Mouse (Mus musculus) left cerebral cortex, adult 11 months (tissue): Measurements from ENCODE around the gene Adcy9.

Experiments used
- DNase-seq: peaks from one replicate; pipeline ENCODE4 v3.0.0; 2022; ENCODE audit warnings: low spot score

The Adcy9 gene

DNA sequence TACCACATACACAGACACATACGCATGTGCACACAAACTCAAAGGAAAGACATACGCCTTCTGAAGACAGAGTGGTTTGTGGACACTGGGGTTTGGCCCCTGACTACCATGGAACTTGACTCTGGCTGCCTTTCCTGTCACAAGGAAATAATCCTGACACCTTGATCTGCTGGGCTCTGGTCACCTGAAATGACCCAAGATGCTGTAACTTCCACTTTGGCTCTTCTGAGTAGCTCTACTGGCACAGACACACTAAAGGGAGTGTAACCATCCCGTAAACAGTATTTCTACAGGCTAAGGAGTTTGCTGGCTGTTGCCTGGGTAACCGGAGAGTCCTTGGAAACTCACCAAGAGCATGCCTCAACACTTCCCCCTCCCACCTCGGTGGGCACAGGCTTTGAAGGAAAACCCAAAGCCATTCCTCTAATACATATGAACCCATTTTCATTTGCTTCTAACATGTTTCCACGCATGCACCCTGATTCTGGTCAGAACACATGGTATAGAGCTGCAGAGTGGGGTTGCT is 102.2 kb downstream of the Adcy9 start:
- no peak for DNase-seq

DNA sequence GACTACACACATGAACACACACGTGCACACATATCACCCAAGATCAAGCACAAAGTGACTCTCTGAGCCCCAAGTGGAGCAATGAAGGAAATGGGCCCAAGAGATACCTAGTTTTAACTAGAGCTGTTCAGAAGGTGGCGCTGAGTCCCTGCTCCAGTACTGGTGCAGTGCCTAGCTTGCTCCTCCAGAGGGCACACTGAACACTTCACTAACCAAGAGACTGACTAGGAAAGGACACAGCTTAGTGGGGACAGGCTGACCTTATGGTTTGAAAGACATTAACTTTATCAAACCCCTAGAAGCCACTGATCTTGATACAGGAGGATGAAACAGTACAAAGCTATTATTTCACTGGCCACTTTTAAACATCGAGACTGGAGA is 104.2 kb downstream of the Adcy9 start:
- peak; percentile 85 for DNase-seq

DNA sequence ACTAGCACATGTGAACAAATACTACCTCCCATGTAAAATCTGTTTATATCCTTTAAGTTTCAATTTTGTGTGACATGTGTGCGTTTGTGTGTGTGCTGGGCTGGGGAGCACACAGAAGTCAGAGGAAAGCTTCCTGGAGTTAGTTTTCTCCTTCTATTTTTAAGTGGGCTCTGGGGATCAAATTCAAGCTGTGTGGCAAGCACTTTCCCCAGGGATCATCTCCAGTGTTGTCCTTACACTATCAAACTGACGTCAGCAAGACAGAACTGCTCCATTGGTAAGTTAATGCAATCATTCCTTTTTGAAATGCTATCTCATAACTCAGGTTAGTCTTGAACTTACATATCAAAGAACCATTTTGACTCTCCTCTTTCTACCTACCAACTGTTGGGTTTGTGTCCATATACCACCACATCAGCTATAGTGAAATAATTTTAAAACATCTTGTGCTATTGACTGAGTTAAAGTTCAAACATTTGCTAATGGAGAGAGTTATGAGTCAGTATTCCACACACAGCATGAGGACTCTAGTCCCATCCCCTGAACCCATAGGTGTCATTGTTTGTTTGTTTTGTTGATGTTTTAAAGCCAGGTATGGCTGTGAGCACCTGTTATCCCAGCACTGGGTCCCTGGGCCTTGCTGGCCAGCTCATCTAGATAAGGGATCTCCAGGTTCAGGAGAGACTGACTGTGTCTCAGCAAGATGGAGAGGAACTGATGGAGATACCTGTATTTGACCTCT is 104.8 kb downstream of the Adcy9 start:
- DNase-seq = no peak

DNA sequence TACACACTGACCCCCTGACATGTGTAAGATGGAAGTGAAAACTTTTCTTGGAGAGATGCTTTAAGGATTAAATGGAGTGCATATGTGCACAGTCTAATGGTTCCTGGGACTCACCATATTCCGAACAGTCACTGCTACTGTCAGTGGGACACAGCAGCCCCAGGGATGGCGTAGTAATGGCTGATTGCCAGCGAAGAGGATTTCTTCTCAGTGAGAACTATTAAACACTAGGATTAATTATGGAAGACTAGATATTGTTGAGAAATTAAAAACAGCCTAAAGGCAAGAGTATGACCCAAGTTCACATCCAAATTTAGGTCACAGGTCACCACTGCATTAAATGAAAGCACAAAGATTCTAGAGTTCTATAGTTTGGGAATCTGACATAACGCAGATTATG is 105.4 kb downstream of the Adcy9 start:
- no peak for DNase-seq

DNA sequence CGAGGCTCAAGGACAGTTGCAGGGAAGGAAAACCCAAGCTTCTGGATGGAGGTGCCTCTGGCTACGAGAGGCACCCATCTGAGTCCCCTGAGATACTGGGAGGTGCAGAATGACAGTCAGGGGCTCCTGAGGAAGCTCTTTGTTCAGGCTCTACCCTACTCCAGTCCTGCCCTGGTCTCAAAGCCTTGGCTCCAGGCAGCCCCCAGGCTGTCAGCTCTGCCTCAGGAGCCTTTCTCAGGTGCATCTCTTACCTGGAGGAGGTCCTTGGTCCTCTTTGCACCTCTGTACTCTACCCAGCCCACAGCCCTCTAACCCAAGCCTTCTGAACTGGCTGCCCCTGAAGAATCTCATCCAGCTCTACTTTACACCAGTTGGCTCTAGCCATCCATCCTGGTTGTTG is 108.3 kb downstream of the Adcy9 start:
- no peak for DNase-seq

DNA sequence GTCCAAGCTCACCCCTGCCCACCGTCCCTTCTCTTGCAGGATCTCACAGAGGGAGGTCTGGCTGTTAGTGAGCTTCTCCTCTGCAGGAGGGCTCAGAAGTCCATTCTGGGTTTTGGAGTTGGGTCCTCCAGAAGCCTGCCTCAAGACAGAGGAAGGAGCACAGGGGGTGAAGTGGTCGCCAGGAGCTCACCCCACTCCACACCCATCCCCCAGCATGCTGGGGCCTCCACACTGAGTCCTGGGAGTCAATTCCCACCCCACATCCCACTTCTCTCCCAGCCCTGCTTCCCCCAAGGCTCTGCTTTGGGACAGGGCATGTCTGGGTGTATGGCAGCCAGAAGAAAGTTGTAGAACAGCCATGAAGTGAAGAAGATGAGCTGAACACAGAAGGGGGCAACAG is 108.7 kb downstream of the Adcy9 start:
- DNase-seq = no peak

DNA sequence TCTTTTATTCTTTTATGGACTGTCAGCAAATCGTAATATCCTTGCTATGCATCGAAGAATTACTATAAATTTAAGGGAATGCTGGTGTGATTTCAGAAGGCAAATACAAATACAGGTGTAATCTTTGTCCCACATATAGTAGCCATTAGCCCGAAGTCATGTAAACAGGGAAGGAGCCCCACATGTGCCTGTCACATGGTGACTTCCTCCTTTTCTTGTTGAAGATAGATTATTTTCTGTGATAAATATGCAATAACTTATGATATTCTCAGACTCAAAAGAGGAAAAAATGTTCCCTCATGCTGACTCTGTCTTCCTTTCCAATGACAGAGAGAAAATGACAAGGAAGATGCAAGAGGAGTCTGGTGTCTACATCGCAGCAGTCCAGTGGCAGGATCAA is 112.5 kb downstream of the Adcy9 start:
- no peak for DNase-seq

DNA sequence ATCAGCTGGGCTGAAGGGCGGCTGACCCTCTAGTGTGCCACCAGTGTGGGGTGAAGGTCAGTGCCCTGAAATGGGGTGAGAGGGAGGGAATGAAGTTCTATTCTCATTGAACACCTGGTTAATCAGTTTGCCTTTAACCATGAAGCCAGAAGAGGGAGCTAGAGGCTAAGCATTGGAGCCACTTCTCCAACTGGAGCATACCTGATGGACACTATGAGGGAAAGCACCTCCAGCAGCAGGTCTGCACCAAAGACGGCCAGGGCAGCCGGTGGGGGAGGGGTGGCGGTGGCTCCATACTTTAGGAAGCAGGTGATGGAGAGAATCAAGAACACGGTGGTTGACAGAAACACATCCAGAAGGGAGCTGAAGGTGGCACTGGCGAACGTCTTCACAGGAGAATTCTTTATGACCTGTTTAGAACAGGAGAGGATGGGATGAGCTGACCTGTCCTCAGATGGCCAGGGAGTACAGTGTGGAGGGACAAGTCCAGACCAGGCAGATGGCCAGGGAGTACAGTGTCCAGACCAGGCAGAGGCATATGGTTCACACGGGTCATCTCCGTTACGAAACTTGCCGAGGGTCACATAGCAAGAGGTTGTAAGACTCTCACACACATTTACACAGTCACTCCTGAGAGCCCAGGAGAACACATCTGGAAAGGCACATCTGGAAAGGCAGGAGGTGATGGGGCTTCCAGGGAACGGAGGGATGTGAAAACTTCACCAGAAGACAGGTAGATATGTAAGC is 115.9 kb downstream of the Adcy9 start:
- no peak for DNase-seq

DNA sequence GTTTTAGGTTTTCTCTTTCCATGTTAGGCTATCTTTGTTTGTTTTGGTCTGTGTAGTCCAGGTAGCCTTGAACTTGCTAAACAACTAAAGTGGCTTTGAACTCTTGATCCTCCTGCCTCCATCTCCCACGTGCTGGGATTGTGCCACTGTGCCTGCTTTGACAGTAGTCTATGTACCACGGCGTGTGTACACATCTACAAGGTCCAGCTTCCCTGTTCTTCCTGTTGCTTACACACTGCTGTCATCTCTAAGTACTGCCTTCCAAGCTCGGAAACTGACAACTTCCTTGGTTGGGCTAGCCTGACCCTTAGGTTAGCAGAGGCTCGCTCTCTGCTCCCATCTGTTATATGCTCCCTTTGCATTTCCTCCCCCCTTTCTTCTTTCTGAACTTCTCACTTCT is 116.7 kb downstream of the Adcy9 start:
- no peak for DNase-seq

DNA sequence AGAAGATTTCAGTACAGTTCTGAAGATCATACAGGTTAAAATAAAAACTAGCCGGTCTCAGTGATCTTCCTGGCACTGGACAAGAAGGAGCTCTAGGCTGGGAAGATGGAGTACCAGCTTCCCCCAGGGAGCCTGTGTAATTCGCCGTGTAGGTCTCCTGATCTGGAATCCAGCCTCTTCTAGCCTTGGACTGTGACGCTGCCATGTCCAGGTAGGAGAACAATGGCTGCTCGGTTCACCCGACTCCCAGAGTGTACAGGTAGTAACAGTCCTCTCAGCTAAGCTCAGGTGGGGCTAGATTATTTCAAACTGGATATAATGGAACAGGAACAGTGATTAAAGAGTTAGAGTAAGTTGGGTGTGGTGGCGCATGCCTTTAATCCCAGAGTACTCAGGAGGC is 120.0 kb downstream of the Adcy9 start:
- no peak for DNase-seq

DNA sequence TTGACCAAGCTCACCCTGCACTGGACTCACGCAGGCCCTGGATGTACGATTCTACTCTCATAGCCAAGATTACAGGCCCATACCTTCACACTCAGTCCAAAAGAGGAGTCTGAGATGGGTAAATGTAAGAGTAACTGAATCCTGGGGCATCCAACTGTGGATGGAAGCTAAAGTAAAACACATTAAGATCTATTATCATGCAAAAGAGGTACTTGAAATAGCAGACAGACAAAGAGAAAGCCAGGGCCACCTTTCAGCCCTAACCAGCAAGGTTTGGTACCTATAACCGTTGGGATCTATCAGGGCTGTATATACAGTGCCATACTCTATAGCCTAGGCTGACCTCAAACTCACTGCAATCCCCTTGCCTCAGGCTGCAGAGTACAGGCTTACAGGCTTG is 127.0 kb downstream of the Adcy9 start:
- DNase-seq = no peak

DNA sequence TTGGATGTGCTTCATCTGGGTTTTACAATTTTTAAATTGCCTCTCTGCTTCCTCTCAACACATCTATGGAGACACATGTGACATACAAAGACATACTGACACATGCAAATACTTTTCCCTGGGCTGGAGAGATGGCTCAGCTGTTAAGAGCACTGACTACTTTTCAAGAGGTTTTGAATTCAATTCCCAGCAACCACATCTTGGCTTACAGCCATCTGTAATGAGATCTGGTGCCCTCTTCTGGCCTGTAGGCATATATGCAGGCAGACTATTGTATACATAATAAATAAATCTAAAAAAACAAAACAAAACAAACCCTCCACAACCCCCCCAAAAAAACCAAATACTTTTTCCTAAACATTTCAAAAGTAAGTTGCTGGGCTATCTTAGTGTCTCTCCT is 130.8 kb downstream of the Adcy9 start:
- no peak for DNase-seq

DNA sequence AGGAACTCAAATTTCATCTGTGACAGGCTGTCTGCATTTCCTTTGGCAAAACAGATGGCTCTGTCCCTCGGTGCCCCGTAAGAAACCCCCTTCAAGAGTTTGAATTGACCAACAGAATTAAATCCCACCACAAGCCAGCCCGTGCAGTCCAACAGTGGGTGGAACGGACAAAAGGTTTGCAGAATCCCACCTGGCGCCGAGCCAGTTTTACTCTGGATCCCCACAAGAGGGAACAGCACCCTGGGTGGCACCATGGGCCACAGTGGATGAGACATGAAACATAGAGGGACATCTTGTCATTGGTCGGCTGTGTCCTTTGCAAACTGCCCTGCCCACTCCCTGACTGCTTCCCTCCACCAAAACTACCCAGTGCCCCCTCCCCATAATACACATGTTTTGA is 133.7 kb downstream of the Adcy9 start:
- DNase-seq = no peak

DNA sequence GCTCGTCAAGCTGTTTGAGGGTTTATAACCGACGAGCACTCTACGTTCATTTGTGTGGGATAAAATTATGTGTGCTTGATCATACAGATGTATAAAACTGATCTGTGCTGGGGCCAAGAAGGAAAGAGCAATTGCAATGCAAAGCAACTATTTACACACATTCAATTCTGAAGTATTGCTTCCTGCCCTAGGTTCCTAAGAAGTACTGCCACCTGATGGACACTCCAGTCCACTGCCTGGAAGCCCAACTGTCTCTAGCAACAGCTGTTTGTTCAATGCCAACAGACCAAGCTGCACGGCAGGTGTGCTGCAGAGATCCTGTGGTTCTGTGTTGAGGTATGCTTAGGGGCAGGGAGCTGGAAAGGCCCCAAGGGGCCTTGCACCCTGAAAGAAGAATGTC is 135.0 kb downstream of the Adcy9 start:
- no peak for DNase-seq

DNA sequence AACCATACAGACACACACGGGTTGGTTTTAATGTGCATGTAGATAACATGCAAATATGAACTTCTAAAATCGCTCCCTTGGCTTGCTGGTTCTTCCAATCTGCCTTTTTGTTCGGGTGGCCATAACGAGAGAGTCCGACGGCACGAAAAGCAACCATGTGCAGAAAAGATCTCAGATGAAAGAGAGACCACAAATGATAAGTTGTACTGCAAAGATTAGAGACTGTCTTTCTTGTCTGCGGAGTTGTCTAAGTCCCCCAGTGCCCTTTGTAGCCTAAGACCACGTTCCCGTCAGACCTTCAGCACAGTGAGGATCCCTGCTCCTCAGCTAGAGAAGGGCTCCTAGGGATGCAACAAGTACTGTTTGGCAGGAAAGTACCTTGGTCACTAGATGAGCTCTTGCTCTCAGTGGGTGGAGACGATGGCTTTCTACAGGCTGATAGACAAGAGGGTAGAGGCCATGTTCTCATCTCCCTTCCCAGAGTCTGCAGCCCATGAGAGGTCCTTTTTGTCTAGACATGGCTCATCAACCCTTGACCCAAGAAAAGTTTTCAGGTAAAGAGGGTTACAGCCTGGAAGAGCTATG is 136.9 kb downstream of the Adcy9 start:
- no peak for DNase-seq

DNA sequence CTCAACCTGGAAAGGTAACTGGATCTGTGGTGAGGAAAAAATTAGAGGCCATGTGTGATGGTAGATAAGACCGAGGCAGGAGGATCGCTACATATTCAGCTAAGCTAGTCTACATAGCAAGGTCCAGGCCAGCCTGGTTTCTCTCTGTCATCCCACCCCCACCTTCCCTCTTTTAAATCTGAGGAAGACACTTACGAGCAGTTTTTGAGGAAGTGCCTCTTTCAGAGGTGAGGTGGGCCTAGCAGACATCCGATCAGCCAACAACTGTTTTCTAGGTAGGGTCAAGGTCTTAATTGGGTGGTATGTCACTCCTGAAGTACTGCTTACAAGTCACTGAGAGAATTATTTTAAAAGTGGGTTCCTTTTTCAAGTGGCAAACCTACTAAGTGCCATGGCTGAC is 138.8 kb downstream of the Adcy9 start:
- DNase-seq = no peak

DNA sequence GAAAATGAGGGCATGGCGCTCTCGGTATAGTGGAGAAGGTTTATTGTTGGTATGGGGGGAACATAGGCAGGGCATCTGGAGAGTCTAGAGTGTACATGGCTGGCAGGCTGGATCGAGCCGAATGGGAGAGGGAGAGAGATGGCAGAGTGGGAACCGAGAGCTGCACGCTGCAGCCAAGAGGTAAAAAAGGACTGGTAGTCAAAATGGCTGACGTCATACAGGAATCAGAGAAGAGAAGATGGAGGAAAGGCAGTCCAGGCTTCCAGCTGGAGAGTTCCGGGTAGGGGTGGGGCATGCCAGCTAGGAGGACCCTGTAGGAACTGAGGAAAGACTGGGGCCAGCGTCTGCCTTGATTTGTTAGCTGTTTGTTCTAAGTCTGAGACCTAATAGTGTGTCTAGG is 139.3 kb downstream of the Adcy9 start:
- DNase-seq = no peak

DNA sequence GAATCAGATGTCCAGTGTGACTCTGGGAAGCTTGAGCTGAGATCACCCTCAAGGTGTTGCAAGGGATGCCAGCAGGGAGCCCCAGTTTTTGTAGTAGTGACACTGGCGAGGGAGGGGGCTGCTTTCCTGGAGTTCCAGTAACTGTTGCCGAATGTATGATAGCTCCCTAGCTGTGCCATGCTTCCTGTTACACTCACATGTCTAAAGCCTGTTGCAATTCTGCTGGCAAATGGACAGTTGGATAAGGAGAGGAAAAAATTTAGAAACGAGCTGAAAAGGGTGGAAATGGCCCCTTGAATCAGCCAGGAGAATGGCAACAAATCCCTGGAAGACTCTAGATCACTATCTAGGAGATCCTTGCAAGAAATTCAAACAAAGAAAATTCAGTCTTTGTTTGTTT is 140.7 kb downstream of the Adcy9 start:
- no peak for DNase-seq

DNA sequence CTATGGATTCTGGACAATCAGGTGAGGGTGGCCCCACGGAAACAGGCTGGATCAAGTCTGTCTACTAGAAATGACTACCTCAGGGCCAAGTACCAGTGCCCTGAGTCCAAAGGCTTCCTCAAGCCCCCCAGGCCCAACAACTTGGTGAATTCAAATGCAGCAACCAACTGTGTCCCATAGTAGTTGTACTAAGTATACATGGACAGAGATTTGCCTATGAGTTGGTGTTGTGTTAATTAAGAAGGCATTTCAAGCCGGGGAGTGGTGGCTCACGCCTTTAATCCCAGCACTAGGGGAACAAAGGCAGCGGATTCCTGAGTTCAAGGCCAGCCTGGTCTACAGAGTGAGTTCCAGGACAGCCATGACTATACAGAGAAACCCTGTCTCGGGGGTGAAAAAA is 143.7 kb downstream of the Adcy9 start:
- DNase-seq = no peak

DNA sequence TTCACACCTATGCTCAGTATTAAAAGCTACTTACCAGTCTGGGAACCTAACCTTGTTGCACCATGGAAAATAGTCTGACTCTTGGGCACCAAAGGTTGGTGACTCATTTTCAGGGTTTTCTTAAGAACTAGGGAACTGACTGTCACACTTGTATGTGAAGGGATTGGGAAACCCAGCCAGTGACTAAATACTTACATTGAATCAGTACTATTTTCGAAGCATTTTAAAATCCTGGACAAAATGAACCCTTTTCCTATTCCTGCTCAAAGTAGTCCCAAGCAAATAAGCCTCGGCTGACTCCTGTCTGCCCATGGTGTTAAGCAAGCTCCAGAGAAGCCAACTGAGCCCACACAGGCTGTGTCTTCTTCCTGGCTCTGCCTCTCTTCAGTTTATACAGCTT is 144.1 kb downstream of the Adcy9 start:
- DNase-seq = no peak

DNA sequence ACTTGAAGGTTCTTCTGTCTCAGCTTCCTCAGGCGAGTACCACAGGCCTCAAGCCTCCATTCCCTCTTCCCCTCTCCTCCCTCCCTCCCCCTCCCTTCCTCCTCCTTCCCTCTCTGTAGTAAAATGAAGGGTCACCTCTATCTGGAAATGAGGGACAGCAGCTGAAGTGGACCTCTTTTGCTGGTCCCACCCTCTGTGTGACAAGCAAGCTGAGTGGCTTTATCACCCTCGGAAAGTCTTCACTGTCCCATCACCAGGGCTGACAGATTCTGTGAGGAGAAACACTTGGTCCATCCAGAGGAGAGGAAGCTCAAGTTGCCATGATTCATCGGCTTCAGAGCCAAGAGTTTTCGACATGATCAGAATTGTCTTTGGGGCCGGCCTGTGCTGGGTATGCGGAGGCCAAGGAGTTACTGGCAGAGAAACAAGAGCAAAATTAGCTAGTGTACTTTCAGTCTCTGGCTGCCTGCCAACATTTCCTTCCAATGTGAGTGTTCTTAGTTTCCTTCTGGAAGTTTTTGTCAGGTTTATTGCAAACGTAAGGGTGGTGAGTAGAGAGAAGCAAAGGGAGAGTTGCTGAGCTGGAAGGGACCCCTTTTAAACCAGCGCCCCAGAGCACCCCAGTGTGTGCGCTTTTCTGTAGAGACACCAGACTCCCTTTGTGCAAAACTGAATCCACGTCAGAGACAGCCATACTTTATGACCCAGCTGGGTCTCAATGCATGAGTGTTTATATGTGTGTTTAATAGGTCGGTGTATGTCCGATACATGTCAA is 146.4 kb downstream of the Adcy9 start:
- peak; percentile 30 for DNase-seq

DNA sequence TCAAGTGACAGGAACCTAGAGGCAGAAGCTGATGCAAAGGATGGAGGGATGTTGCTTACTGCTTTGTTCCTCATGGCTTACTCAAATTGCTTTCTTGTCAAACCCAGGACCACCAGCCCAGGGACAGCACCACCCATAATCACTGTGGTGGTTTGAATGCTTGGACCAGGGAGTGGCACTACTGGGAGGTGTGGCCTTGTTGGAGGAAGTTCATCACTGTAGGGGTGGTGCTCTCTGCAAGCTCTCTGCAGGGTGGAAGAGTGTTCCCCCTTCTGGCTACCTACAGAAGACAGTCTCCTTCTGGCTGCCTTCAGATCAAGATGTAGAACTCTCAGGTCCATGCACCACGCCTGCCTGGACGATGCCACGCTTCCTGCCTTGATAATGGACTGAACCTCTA is 148.0 kb downstream of the Adcy9 start:
- DNase-seq = no peak

DNA sequence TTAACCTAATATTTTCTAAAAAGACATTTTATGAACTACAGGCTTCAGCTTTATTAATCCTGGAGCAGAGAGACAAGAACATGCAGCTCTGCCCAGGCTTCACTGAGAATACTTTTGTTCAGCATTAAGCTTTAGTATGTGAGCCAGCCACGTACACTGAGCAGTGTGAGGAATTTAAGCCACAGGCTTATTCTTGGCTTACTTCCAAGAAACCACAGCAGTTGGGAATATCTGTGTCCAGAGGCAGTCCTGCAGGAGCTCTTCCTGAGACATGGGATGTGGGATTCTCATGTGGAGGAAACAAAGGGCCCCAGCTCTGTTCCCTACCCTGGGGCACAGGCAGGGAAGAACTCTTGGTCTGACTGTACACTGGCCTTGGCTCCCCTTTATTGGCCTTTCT is 149.4 kb downstream of the Adcy9 start:
- DNase-seq = no peak
